Mouse (Mus musculus) testis, postnatal 14 days (tissue): ENCODE measurements around the gene Tbc1d5.
A peak's percentile ranks its signal among the peaks of the same experiment; 100 is the strongest.

ENCODE experiments used
- DNase-seq: peaks from one replicate; pipeline ENCODE4 v3.0.0; 2021; ENCODE audit warnings: low spot score

Gene Tbc1d5

GRCm38 (mm10) chr17:51179195-51179953 lies at the start of gene Tbc1d5:
Gene Tbc1d5, minus strand, starts transcription at chr17:51179352.
- DNase-seq, result peak; percentile 93

DNA sequence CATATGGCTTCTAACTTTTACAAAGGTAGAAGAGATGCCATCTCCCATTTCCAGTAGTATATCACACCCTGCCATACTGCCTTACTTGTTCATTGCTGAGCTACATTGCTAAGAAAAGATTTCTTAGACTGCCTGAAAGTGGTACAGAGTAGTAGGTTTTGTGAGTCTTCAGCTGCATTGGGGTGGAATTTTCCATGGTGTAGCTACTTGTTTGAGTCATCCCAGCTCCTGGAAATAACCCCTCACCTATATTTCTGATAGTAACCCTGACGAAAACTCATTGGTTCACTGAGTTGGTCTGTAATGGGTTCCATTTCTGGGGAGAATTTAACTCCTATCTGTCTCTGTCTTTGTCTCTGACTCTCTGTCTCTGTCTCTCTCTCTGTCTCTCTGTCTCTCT lies 46.9 kb upstream of the Tbc1d5 start:
- no peak for DNase-seq

DNA sequence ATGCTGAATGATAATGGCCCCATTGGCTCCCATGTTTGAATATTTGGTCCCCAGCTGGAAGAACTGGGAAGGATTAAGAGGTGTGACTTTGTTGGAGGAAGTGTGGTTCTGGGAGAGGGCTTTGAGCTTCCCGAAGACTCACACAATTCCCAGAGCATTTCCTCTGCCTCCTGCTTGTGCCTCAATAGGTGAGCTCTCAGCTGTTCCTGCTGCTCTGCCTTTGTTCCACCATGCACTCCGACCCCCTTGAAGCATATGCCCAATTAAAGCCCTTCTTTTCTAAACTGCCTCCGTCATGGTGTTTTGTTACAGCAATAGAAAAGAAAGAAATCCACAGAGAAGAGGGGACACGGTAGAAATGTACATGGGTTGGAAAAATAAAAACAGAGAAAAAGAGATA lies 44.0 kb upstream of the Tbc1d5 start:
- DNase-seq, result no peak

GRCm38 (mm10) chr17:51221075-51221474 lies 41.9 kb upstream of the Tbc1d5 start:
- DNase-seq, result no peak

GRCm38 (mm10) chr17:51219897-51220296 lies 40.7 kb upstream of the Tbc1d5 start:
- no peak for DNase-seq

GRCm38 (mm10) chr17:51216426-51216825 lies 37.3 kb upstream of the Tbc1d5 start:
- DNase-seq, result no peak

DNA sequence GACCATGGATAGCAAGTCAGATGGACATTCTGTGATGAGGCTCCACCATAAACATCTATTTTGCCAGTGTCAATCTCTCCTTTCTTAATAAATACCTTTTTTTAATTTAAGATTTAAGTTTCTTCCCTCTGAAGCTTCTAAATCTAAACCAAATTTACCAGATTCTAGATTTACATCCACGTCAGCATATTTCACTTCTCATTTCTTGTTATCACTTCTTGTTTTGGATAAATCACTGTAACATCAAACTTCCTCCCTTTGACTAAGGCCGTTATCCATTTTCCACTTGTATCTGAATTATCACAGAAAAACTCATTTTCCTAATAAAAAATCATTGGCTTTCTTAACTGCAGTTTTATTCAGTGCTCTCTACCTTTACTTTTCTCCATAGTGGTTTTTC lies 30.4 kb upstream of the Tbc1d5 start:
- DNase-seq, result no peak

- no peak for DNase-seq
These were observed 25.5 kb upstream of the Tbc1d5 start for GRCm38 (mm10) chr17:51204643-51205042.

DNA sequence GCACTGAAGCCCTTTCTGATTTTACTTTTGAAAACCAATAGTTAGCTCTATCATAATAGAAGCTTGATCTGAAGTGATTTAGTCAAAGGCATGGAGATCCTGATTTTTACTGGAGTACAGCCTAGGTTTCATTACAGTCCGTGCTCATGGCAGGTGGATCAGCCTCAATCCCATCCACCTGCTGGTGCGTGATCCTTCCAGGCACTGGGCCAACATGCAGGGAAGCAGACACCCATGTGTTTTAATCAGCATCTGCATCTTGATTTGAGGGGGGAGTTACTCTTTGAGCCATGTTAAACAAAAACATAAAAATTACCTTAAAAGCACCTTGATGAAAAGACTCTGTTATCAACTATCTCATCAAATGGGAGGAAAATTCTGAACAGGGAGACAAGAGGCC lies 16.4 kb upstream of the Tbc1d5 start:
- DNase-seq, result no peak

- DNase-seq, result no peak
These were observed 15.6 kb upstream of the Tbc1d5 start for GRCm38 (mm10) chr17:51194787-51195186.

- DNase-seq, result no peak
These were observed 12.2 kb upstream of the Tbc1d5 start for GRCm38 (mm10) chr17:51191381-51191780.

- no peak for DNase-seq
These were observed 3.6 kb upstream of the Tbc1d5 start for GRCm38 (mm10) chr17:51182715-51183114.

GRCm38 (mm10) chr17:51178491-51179194 lies 509 bp downstream of the Tbc1d5 start:
- peak; percentile 78 for DNase-seq

- no peak for DNase-seq
These were observed 1.2 kb downstream of the Tbc1d5 start for GRCm38 (mm10) chr17:51177923-51178322.

GRCm38 (mm10) chr17:51172332-51172731 lies 6.8 kb downstream of the Tbc1d5 start:
- DNase-seq, result no peak

GRCm38 (mm10) chr17:51171504-51171903 lies 7.6 kb downstream of the Tbc1d5 start:
- no peak for DNase-seq

- no peak for DNase-seq
These were observed 9.2 kb downstream of the Tbc1d5 start for GRCm38 (mm10) chr17:51169911-51170310.

- no peak for DNase-seq
These were observed 16.8 kb downstream of the Tbc1d5 start for GRCm38 (mm10) chr17:51162366-51162765.

DNA sequence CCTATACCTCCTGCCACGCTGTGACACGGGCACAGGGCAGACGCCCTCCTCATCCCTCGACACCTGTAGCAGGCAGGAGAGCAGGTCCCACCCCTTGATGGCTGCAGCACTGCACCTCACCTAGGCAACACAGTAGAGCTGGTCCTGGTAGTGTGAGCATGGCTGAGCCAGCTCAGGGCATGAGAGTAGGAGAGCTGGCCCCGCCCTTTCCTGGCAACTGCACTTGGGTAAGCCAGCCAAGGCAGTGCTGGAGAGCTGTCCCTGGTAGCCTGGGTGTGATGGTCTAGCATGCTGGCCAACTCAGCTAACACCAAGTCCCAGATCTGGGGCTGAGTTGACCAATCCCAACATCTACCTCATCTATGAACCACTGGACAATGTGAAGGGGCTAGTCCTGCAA lies 19.9 kb downstream of the Tbc1d5 start:
- DNase-seq, result no peak

GRCm38 (mm10) chr17:51150999-51151398 lies 28.2 kb downstream of the Tbc1d5 start:
- no peak for DNase-seq

DNA sequence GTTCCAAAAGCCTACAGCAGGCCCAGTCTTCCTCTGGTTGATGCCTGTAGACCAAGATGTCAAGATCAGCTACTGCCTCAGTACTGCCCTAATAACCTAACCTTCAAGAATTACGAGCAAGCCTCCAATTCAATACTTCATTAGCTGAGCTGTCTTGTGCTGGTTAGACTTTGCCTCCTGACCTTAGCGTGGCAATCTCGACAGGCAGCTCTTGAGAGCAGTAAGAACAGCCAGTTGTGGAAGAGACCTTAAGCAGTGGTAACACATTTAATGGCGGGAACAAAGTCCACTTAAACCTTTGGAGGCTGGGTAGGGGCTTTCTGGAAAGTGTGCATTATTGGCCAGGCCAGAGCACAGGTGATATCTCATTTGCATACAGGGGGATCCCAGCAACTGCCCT lies 34.2 kb downstream of the Tbc1d5 start:
- DNase-seq, result no peak

GRCm38 (mm10) chr17:51142095-51142494 lies 37.1 kb downstream of the Tbc1d5 start:
- DNase-seq, result no peak

DNA sequence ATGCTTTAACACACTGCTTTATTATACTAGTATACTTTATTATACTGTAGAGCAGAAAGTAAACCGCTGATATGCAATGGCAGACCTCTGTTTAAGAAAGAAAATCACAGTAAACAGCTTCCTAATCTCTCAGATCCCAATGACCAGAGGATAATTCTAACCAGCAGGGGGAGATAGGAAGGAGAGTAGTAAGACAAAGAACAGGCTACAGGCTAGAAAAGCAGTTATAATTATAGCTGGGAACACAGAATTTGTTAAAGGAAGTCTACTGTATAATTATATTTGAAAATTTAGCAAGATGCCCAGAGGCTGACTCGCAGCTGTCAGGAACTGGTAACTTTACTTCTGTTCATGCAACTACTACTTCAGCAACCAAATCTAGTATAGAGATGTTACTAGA lies 68.0 kb downstream of the Tbc1d5 start:
- no peak for DNase-seq

GRCm38 (mm10) chr17:51104294-51104693 lies 74.9 kb downstream of the Tbc1d5 start:
- DNase-seq, result no peak
